Mouse (Mus musculus): ENCODE data around the gene Col11a2. TPM values are rescaled to one million over a fixed set of nuclear protein-coding genes. Genes with fewer than 3 reads are reported as not detected.
"Not testable (repeated sequence)": the region's sequence is repeated elsewhere in the genome, so short reads cannot be mapped to it uniquely, and the experiment has no call there.

Gene Col11a2
- polyA plus RNA-seq, 1 experiment = 6.4 TPM

- under 1% methylated on average over 83 of the region's 87 CpGs for WGBS
- no peak for DNase-seq (ENCODE audit: low read depth in 1 of 2, low spot score in 2 of 2)
- H3K4me3 ChIP-seq (ENCODE audit: extremely low read depth, insufficient read depth, insufficient read length) = peak overlapping the region; percentile 87
- peak overlapping the region; percentile 93 for H3K27ac ChIP-seq (ENCODE audit: insufficient read depth, low read length)
- peaks cover 23% of the 10 kb centered on the region for H3K36me3 ChIP-seq (ENCODE audit: control insufficient read depth, insufficient read depth, low read length)
- TF ChIP-seq CTCF (IDR thresholded peaks at IDR 0.05; ENCODE audit: extremely low read depth, insufficient read depth, insufficient read length, insufficient replicate concordance) (no peak), POLR2A (IDR thresholded peaks at IDR 0.05; ENCODE audit: low read depth, low read length) (no peak)
- H3K4me1 ChIP-seq (ENCODE audit: control insufficient read depth, insufficient read depth, insufficient read length) = peaks cover 10% of the 10 kb centered on the region; the same call in 1 of the 2 replicates
- H3K27me3 ChIP-seq (ENCODE audit: control insufficient read depth, insufficient read depth, low read length) = no peaks in the 10 kb centered on the region
These were observed 39.7 kb upstream of the Col11a2 start for GRCm38 (mm10) chr17:33999341-34000149.

- Histone ChIP-seq H3K36me3 (ENCODE audit: control insufficient read depth, insufficient read depth, low read length) (peaks cover 23% of the 10 kb centered on the region), H3K27me3 (ENCODE audit: control insufficient read depth, insufficient read depth, low read length) (no peaks in the 10 kb centered on the region), H3K4me3 (ENCODE audit: extremely low read depth, insufficient read depth, insufficient read length) (peak within 1 kb of the TSS; percentile 87), H3K27ac (ENCODE audit: insufficient read depth, low read length) (peak within 1 kb of the TSS; percentile 93), H3K4me1 (ENCODE audit: control insufficient read depth, insufficient read depth, insufficient read length) (peaks cover 10% of the 10 kb centered on the region; the same call in 1 of the 2 replicates)
- DNase-seq (ENCODE audit: low read depth in 1 of 2, low spot score in 2 of 2) = peak; percentile 97
- TF ChIP-seq CTCF (IDR thresholded peaks at IDR 0.05; ENCODE audit: extremely low read depth, insufficient read depth, insufficient read length, insufficient replicate concordance) = no peak
- peak; percentile 100 for TF ChIP-seq POLR2A (IDR thresholded peaks at IDR 0.05; ENCODE audit: low read depth, low read length)
- under 1% methylated on average over 30 of the region's 30 CpGs for WGBS
These were observed 39.1 kb upstream of the Col11a2 start, which contains the start of gene H2-K1 for GRCm38 (mm10) chr17:34000150-34000537. Gene H2-K1 (minus strand): TSS chr17:34000347.

- WGBS = 30% methylated on average over 2 of the region's 2 CpGs
- not testable (repeated sequence) for H3K27me3 ChIP-seq (ENCODE audit: control insufficient read depth, insufficient read depth, low read length); DNase-seq (ENCODE audit: low read depth in 1 of 2, low spot score in 2 of 2); H3K4me1 ChIP-seq (ENCODE audit: control insufficient read depth, insufficient read depth, insufficient read length)
- Histone ChIP-seq H3K27ac (ENCODE audit: insufficient read depth, low read length) (peak overlapping the region; percentile 83), H3K4me3 (ENCODE audit: extremely low read depth, insufficient read depth, insufficient read length) (peak overlapping the region; percentile 59), H3K36me3 (ENCODE audit: control insufficient read depth, insufficient read depth, low read length) (peaks cover 19% of the 10 kb centered on the region)
These were observed 38.4 kb upstream of the Col11a2 start for GRCm38 (mm10) chr17:34000796-34001195.

GRCm38 (mm10) chr17:34003426-34003825 is 35.8 kb upstream of the Col11a2 start:
- Histone ChIP-seq H3K27ac (ENCODE audit: insufficient read depth, low read length) (no peak overlapping the region), H3K4me3 (ENCODE audit: extremely low read depth, insufficient read depth, insufficient read length) (no peak overlapping the region), H3K4me1 (ENCODE audit: control insufficient read depth, insufficient read depth, insufficient read length) (peaks cover 4% of the 10 kb centered on the region; the same call in 1 of the 2 replicates), H3K36me3 (ENCODE audit: control insufficient read depth, insufficient read depth, low read length) (peaks cover 10% of the 10 kb centered on the region), H3K27me3 (ENCODE audit: control insufficient read depth, insufficient read depth, low read length) (no peaks in the 10 kb centered on the region)
- TF ChIP-seq POLR2A (IDR thresholded peaks at IDR 0.05; ENCODE audit: low read depth, low read length) (no peak), CTCF (IDR thresholded peaks at IDR 0.05; ENCODE audit: extremely low read depth, insufficient read depth, insufficient read length, insufficient replicate concordance) (peak; percentile 38; the same call in 1 of the 2 replicates)
- WGBS = 8% methylated on average over 5 of the region's 5 CpGs
- DNase-seq (ENCODE audit: low read depth in 1 of 2, low spot score in 2 of 2) = peak in 1 of 2 experiments; percentile 56

- Histone ChIP-seq H3K4me3 (ENCODE audit: extremely low read depth, insufficient read depth, insufficient read length) (no peak overlapping the region), H3K4me1 (ENCODE audit: control insufficient read depth, insufficient read depth, insufficient read length) (no peaks in the 10 kb centered on the region), H3K27ac (ENCODE audit: insufficient read depth, low read length) (no peak overlapping the region), H3K27me3 (ENCODE audit: control insufficient read depth, insufficient read depth, low read length) (no peaks in the 10 kb centered on the region), H3K36me3 (ENCODE audit: control insufficient read depth, insufficient read depth, low read length) (no peaks in the 10 kb centered on the region)
- WGBS = 61% methylated on average over 2 of the region's 2 CpGs
- no peak for DNase-seq (ENCODE audit: low read depth in 1 of 2, low spot score in 2 of 2)
- TF ChIP-seq CTCF (IDR thresholded peaks at IDR 0.05; ENCODE audit: extremely low read depth, insufficient read depth, insufficient read length, insufficient replicate concordance) (no peak), POLR2A (IDR thresholded peaks at IDR 0.05; ENCODE audit: low read depth, low read length) (no peak)
These were observed 32.7 kb upstream of the Col11a2 start for GRCm38 (mm10) chr17:34006570-34006969.

- DNase-seq (ENCODE audit: low read depth in 1 of 2, low spot score in 2 of 2) = no peak
- H3K27me3 ChIP-seq (ENCODE audit: control insufficient read depth, insufficient read depth, low read length) = no peaks in the 10 kb centered on the region
- H3K4me3 ChIP-seq (ENCODE audit: extremely low read depth, insufficient read depth, insufficient read length) = no peak overlapping the region
- no peaks in the 10 kb centered on the region for H3K36me3 ChIP-seq (ENCODE audit: control insufficient read depth, insufficient read depth, low read length)
- 81% methylated on average over 5 of the region's 5 CpGs for WGBS
- no peaks in the 10 kb centered on the region for H3K4me1 ChIP-seq (ENCODE audit: control insufficient read depth, insufficient read depth, insufficient read length)
- TF ChIP-seq CTCF (IDR thresholded peaks at IDR 0.05; ENCODE audit: extremely low read depth, insufficient read depth, insufficient read length, insufficient replicate concordance) (no peak), POLR2A (IDR thresholded peaks at IDR 0.05; ENCODE audit: low read depth, low read length) (no peak)
- no peak overlapping the region for H3K27ac ChIP-seq (ENCODE audit: insufficient read depth, low read length)
These were observed 29.1 kb upstream of the Col11a2 start for GRCm38 (mm10) chr17:34010156-34010555.

GRCm38 (mm10) chr17:34013436-34013835 is 25.8 kb upstream of the Col11a2 start:
- TF ChIP-seq POLR2A (IDR thresholded peaks at IDR 0.05; ENCODE audit: low read depth, low read length) = no peak
- no peak for DNase-seq (ENCODE audit: low read depth in 1 of 2, low spot score in 2 of 2)
- Histone ChIP-seq H3K27ac (ENCODE audit: insufficient read depth, low read length) (no peak overlapping the region), H3K4me1 (ENCODE audit: control insufficient read depth, insufficient read depth, insufficient read length) (no peaks in the 10 kb centered on the region), H3K4me3 (ENCODE audit: extremely low read depth, insufficient read depth, insufficient read length) (no peak overlapping the region), H3K27me3 (ENCODE audit: control insufficient read depth, insufficient read depth, low read length) (no peaks in the 10 kb centered on the region), H3K36me3 (ENCODE audit: control insufficient read depth, insufficient read depth, low read length) (no peaks in the 10 kb centered on the region)
- 94% methylated on average over 8 of the region's 8 CpGs for WGBS
